Mouse (Mus musculus): ENCODE measurements around the gene Folr2. TPM values are rescaled to one million over a fixed set of nuclear protein-coding genes. Genes with fewer than 3 reads are reported as not detected.

The Folr2 gene
- polyA plus RNA-seq, 1 experiment from 2014 or later: 0.70 TPM

DNA sequence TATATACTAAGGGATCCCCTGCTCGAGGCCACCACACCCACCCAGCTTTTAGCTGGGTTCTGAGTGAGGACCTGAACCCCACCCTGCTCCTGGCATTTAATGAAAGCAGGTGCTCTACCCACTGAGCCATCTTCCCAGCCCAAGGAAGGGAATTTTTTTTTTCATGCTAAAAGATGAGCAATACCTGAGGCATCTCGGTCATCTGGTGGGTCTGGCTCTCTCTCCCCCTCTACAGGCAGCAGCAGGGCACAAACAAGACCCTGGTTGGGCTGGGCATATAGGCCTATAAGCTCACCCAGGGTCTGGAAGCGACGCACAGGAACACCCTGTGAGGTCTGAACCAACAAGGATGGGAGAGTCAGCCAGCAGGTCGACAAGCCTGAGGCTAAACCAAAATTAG lies 23.6 kb downstream of the Folr2 start:
- Histone ChIP-seq H3K9me3 (replicated peaks) (0 out of 2 replicates have a peak, but pooled peaks cover 6% of the 10 kb centered on the region), H3K27ac (replicated peaks) (no peak overlapping the region), H3K4me3 (no peak overlapping the region), H3K4me1 (peaks cover 41% of the 10 kb centered on the region), H3K36me3 (peaks cover 65% of the 10 kb centered on the region), H3K27me3 (ENCODE audit: low read depth, poor library complexity, severe bottlenecking) (no peaks in the 10 kb centered on the region)
- no peak for DNase-seq (ENCODE audit: low spot score)
- WGBS: 75% methylated on average over 5 of the region's 5 CpGs

DNA sequence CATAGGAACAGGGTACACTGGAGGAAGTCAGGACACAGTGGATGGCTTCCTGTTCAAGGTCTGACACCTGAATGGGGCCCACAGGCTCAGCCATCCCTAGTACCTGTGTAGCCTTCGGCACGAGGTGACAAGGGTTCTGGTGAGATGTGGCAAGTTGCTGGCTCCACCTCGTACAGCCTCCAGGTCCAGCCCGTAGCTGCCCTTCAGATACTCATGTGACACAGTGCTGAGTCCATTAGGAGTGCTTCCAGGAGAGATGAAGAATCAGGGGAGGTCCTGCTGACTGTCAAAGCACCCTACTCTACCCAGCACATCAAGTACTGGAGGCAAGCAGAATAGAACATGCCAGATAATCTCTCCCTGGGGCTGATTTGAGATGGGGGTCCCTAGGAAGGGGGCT lies 24.6 kb downstream of the Folr2 start:
- Histone ChIP-seq H3K4me1 (peaks cover 35% of the 10 kb centered on the region), H3K9me3 (replicated peaks) (0 out of 2 replicates have a peak, but pooled peaks cover 6% of the 10 kb centered on the region), H3K36me3 (peaks cover 75% of the 10 kb centered on the region), H3K4me3 (no peak overlapping the region), H3K27me3 (ENCODE audit: low read depth, poor library complexity, severe bottlenecking) (no peaks in the 10 kb centered on the region), H3K27ac (replicated peaks) (no peak overlapping the region)
- 95% methylated on average over 4 of the region's 4 CpGs for WGBS
- no peak for DNase-seq (ENCODE audit: low spot score)

DNA sequence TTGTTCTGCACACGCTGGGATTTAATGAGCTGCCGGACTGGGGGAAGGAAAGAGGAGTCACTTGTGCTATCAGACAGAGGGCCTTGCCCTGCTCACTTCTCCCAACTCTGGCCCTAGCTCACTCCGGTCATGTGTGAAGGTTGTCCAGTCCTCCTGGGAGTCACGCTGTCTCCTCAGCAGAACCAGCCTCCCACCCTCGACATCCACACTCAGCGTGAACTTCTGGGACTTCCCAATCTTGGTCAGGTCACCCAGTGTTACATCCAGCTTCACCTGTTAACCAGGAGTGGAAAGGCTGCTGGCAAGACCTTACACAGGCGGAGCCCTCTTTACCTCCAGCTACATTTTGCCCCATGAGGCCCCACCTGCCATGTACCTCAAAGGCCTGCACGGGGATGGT lies 25.6 kb downstream of the Folr2 start:
- Histone ChIP-seq H3K27ac (replicated peaks) (no peak overlapping the region), H3K4me1 (peaks cover 32% of the 10 kb centered on the region), H3K36me3 (peaks cover 84% of the 10 kb centered on the region), H3K27me3 (ENCODE audit: low read depth, poor library complexity, severe bottlenecking) (no peaks in the 10 kb centered on the region), H3K9me3 (replicated peaks) (0 out of 2 replicates have a peak, but pooled peaks cover 6% of the 10 kb centered on the region), H3K4me3 (no peak overlapping the region)
- no peak for DNase-seq (ENCODE audit: low spot score)
- 93% methylated on average over 8 of the region's 8 CpGs for WGBS

DNA sequence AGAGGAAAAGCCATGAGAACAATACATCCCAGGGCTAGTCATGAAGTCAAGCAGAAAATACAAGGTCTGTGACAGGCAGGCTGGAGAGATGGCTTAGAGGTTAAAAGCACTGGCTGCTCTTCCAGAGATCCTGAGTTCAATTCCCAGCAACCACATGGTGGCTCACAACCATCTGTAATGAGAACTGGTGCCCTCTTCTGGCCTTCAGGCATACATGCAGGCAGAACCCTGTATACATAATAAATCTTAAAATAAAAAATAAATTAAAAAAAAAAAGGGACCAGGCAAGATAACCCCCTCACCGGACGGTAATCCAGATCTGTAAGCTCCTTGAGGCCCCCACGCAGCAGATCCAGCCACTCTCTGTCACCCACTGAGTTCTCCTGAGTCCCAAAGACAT lies 26.6 kb downstream of the Folr2 start:
- DNase-seq (ENCODE audit: low spot score): no peak
- Histone ChIP-seq H3K27ac (replicated peaks) (no peak overlapping the region), H3K4me3 (no peak overlapping the region), H3K36me3 (peaks cover 95% of the 10 kb centered on the region), H3K9me3 (replicated peaks) (0 out of 2 replicates have a peak, but pooled peaks cover 6% of the 10 kb centered on the region), H3K27me3 (ENCODE audit: low read depth, poor library complexity, severe bottlenecking) (no peaks in the 10 kb centered on the region), H3K4me1 (peaks cover 21% of the 10 kb centered on the region)
- 92% methylated on average over 3 of the region's 3 CpGs for WGBS

DNA sequence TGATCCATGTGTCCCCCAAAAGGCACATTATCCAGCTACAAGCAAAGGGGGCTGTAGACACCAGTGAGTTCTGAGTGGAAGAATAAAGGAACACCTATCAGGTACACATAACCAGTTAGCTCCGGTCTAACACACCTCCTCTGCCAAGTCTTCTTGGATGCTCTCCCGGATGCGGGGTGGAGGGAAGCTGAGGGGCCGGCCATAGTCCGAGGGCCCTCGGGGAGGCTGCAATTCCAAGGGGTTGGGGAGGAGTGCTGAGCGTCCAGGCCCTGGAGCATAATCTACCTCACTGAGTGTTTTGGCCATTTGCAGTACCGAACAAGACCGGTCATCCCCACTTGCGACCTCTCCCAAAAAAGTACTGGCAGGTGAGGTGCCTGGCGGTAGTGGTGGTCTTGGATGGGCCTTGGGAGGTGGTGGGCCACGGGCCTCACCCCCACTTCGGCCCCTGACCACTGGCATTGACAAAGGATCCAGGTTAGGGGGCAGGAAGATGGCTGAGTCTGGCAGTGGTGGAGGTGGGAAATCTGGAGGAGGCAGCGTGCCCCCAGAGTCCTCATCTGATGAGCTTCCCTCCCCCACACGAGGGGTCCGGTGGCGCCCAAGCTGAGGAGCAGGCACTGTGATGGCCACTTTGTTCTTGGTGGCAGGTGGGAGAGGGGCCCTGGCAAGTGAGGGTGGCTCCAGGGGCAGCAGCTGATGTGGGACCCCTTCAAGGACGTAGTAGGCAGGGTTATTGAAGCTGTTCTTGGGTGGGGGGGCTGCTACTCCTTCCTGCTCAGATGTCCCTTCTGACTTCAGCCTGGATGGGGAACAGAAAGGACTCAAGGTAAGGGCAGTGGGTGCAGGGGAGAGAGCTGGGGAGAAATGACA lies 33.0 kb downstream of the Folr2 start:
- no peak overlapping the region for H3K27ac ChIP-seq (replicated peaks)
- WGBS: 88% methylated on average over 18 of the region's 18 CpGs
- peaks cover 64% of the 10 kb centered on the region for H3K36me3 ChIP-seq
- peaks cover 56% of the 10 kb centered on the region for H3K27me3 ChIP-seq (ENCODE audit: low read depth, poor library complexity, severe bottlenecking)
- no peaks in the 10 kb centered on the region for H3K9me3 ChIP-seq (replicated peaks)
- H3K4me3 ChIP-seq: 0 out of 2 replicates have a peak overlapping the region, but pooled peaks have one; percentile 3
- no peak for DNase-seq (ENCODE audit: low spot score)
- H3K4me1 ChIP-seq: peaks cover 36% of the 10 kb centered on the region

DNA sequence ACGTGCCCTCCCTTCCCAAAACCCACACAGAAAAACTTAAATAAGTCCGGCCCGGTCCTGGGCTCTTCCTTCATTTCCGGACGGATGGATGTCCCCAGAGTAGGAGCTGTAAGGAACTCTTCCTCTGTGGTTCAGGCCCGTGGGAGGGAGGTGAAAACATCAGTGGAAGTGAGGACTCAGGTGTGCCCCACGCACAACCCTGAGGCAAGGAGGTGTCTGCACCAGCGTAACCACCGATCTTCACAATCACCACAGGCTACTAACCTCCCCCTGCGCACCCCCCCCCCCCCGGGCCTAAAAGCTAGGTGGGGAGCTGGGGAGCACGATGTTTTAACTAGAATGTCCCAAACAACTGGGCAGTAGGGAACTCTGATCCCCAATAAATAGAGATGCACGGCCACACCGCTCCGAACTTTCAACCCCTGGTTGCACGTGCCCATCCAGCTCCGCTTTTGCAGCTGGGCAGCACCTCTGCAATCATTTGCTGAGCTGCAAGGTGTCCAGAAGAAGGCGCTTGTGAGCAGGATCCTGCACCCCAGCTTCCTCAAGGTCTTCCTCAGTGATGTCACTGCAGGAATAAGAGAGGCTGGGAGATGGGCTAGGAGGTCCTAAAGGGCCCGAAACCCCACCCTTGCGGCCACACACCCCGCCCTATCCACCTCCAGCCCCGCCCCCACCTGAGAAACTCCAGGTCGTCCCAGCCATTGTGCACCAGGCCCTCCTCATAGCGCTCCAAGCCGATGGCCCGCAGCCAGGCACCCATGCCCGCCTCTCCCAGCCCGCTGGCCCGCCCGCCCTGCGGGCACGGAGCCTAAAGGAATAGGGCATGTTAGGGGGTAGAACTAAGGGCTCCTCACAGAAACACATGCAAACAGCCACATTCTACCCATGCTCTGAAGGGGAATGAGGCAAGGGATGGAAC lies 33.9 kb downstream of the Folr2 start:
- no peaks in the 10 kb centered on the region for H3K9me3 ChIP-seq (replicated peaks)
- H3K27me3 ChIP-seq (ENCODE audit: low read depth, poor library complexity, severe bottlenecking): peaks cover 65% of the 10 kb centered on the region
- peaks cover 42% of the 10 kb centered on the region for H3K4me1 ChIP-seq
- H3K36me3 ChIP-seq: peaks cover 55% of the 10 kb centered on the region
- WGBS: 27% methylated on average over 32 of the region's 32 CpGs
- peak; percentile 62 for DNase-seq (ENCODE audit: low spot score)
- no peak overlapping the region for H3K4me3 ChIP-seq
- H3K27ac ChIP-seq (replicated peaks): no peak overlapping the region

DNA sequence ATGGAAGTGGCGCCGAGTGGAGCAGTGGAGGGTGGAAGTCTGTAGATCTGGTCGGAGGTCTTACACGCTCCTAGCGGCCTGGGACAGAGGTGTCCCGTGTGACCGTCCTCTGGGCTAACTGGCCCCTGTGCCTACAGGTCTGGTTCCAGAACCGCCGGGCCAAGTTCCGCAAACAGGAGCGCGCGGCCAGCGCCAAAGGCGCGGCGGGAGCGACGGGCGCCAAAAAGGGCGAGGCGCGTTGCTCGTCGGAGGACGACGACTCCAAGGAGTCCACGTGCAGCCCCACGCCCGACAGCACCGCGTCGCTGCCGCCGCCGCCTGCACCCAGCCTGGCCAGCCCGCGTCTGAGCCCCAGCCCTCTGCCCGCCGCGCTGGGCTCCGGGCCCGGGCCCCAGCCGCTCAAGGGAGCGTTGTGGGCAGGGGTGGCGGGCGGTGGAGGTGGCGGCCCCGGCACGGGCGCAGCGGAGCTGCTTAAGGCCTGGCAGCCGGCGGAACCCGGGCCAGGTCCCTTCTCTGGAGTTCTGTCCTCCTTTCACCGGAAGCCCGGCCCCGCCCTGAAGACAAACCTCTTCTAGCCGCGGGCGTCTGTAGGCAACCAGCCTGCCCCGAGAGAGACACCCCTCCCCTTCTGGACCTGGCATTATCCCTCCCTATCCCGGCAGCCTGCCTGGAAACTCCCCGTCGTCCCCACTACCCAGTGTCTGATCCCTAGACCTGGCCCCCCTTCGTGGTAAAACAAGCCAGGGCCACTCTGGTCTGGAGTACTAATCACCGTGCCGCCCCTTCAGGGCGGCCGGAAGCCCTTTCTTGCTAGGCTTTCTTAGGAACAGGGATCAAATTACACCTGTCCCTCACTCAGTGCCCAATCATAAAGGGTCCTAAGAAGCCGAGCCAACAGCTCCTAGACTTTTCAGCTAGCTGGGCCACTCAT lies 35.2 kb downstream of the Folr2 start:
- H3K36me3 ChIP-seq: peaks cover 42% of the 10 kb centered on the region
- peaks cover 54% of the 10 kb centered on the region for H3K4me1 ChIP-seq
- peak overlapping the region; percentile 63 for H3K4me3 ChIP-seq
- no peaks in the 10 kb centered on the region for H3K9me3 ChIP-seq (replicated peaks)
- DNase-seq (ENCODE audit: low spot score): peak; percentile 79
- under 1% methylated on average over 67 of the region's 71 CpGs for WGBS
- peaks cover 78% of the 10 kb centered on the region for H3K27me3 ChIP-seq (ENCODE audit: low read depth, poor library complexity, severe bottlenecking)
- peak overlapping the region; percentile 84 for H3K27ac ChIP-seq (replicated peaks)

DNA sequence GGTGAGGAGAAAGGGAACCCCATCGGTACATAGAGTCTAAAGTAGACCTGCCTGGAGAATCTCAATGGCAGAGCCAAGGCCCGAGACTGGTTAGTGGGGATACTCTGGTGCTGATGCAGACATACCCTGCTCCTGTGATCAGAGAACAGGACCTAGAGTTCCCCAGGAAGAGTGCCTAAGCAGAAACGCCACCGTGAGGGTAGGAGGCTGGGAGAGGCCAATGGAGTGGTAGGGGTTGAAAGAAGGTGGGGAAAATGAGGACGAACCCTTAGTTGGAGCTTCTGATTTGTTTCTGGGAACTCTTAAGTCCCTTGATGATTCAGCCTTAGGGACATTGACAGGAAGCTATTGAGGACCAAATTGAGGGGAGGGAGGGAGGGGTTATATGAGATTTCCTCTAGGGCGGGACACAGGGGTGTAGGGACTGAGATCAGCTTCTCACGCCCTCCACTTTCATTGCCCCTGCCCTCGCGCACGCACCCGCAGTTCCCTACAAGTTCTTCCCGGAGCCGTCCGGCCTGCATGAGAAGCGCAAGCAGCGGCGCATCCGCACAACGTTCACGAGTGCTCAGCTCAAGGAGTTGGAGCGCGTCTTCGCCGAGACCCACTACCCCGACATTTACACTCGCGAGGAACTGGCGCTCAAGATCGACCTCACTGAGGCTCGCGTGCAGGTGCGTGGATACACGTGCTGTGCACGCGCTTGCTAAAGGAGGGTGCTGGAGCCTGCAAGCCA lies 36.5 kb downstream of the Folr2 start:
- H3K36me3 ChIP-seq: peaks cover 28% of the 10 kb centered on the region

DNA sequence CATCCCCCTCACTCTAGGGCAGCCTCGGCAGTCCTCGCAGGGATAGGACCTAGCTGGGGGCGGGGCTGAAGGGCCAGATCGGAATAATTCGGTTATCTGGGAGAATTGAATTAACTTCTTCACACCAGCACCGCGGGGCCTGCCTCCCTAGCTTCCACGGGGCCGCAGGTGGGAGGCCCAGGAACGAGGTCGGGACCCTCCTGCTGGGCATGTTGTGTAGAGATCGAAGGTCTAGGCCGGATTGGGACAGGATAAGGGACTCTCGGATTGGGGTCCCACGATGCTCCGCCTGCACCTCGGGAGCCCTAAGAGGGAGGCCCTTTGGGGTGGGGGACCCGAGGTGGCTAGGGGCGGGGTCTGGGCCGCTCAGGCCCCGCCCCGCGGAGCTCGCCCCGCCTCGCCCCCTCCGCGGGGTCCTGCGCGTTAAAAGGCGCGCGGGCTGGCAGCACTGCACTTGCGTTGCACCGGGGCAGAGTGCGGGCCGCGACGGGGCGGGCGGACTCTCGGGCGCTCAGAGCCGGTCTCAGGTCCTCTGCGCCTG lies 39.1 kb downstream of the Folr2 start, which contains the start of gene Phox2a:
Phox2a (plus strand) TSS at position 453 of the 541 bp plus-strand sequence.
- WGBS: 2% methylated on average over 41 of the region's 45 CpGs
- H3K4me1 ChIP-seq: peaks cover 47% of the 10 kb centered on the region
- H3K27ac ChIP-seq (replicated peaks): no peak within 1 kb of the TSS; the same call in 1 of the 2 replicates
- peaks cover 3% of the 10 kb centered on the region for H3K36me3 ChIP-seq
- DNase-seq (ENCODE audit: low spot score): peak; percentile 48
- peaks cover 74% of the 10 kb centered on the region for H3K27me3 ChIP-seq (ENCODE audit: low read depth, poor library complexity, severe bottlenecking)
- H3K9me3 ChIP-seq (replicated peaks): no peaks in the 10 kb centered on the region
- peak within 1 kb of the TSS; percentile 52 for H3K4me3 ChIP-seq

More for the DNA sequence above, 36.5 kb downstream of the Folr2 start:
- H3K27me3 ChIP-seq (ENCODE audit: low read depth, poor library complexity, severe bottlenecking): peaks cover 90% of the 10 kb centered on the region
- H3K4me1 ChIP-seq: peaks cover 54% of the 10 kb centered on the region
- peak; percentile 52 for DNase-seq (ENCODE audit: low spot score)
- H3K27ac ChIP-seq (replicated peaks): 0 out of 2 replicates have a peak overlapping the region, but pooled peaks have one; percentile 19
- peak overlapping the region; percentile 63 for H3K4me3 ChIP-seq
- WGBS: 2% methylated on average over 35 of the region's 35 CpGs
- H3K9me3 ChIP-seq (replicated peaks): no peaks in the 10 kb centered on the region
